Mouse (Mus musculus) brain, embryonic 14.5 days (tissue): ENCODE measurements around the gene Ehhadh.

Experiments used
- CTCF ChIP-seq: fragments of 200-500 bp; IDR thresholded peaks from 2 replicates; pipeline ENCODE4 v1.5.1; 2012; ENCODE audit warnings: inconsistent platforms, mild to moderate bottlenecking, moderate library complexity, borderline replicate concordance; ENCODE audit not compliant: insufficient read depth, insufficient read length; ENCODE audit errors: extremely low read depth
- POLR2A ChIP-seq: fragments of 200-500 bp; IDR thresholded peaks from 2 replicates; pipeline ENCODE4 v1.6.1; 2012; ENCODE audit warnings: mild to moderate bottlenecking, inconsistent platforms, borderline replicate concordance; ENCODE audit not compliant: poor library complexity, insufficient read depth, insufficient read length, severe bottlenecking; ENCODE audit errors: extremely low read depth

GRCm38 (mm10) chr16:21813164-21813834, 25.7 kb upstream of the Ehhadh start:
- TF ChIP-seq CTCF (no peak), POLR2A (no peak)
